Mouse (Mus musculus) left cerebral cortex, postnatal 4 days (tissue): ENCODE measurements around the gene Med29. TPM values are rescaled to one million over a fixed set of nuclear protein-coding genes. Genes with fewer than 3 reads are reported as not detected.

Experiments
- DNase-seq: peaks from one replicate; pipeline ENCODE4 v3.0.0-alpha.2; 2022
- intact Hi-C: fragments of 180-260 bp; cut with DNase I; formaldehyde crosslinking; loops from one replicate; pipeline ENCODE4 v1.15.1; 2025
- total RNA-seq, 2 experiments: library from RNA; stranded (reverse); gene quantifications; 2 replicates each; pipeline ENCODE4 v1.2.3; 2021

Med29 gene
- total RNA-seq, 2 experiments from 2014 or later = 18.6 to 19.7 TPM

GRCm38 (mm10) chr7:28357984-28358383, 34.5 kb downstream of the Med29 start:
- intact Hi-C loops = no loop called here
- DNase-seq = no peak

GRCm38 (mm10) chr7:28356981-28357380, 35.5 kb downstream of the Med29 start:
- intact Hi-C loops = no loop called here
- no peak for DNase-seq

- intact Hi-C loops = no loop called here
- DNase-seq = no peak
Observed at GRCm38 (mm10) chr7:28355221-28355620, 37.3 kb downstream of the Med29 start.

- DNase-seq = no peak
- intact Hi-C loops = no loop called here
Observed at GRCm38 (mm10) chr7:28354596-28354995, 37.9 kb downstream of the Med29 start.

GRCm38 (mm10) chr7:28354113-28354581, 38.4 kb downstream of the Med29 start:
- intact Hi-C loops = no loop called here

GRCm38 (mm10) chr7:28353267-28353666, 39.2 kb downstream of the Med29 start:
- no peak for DNase-seq
- intact Hi-C loops = no loop called here

More at GRCm38 (mm10) chr7:28354113-28354581, 38.4 kb downstream of the Med29 start:
- DNase-seq = no peak

GRCm38 (mm10) chr7:28351676-28352191, 40.8 kb downstream of the Med29 start:
- intact Hi-C loops = no loop called here
- DNase-seq = no peak

GRCm38 (mm10) chr7:28350155-28350883, 42.2 kb downstream of the Med29 start, which contains the start of gene Rps16:
Gene Rps16 (plus strand): TSS chr7:28350652.
- intact Hi-C loops = no loop called here
- DNase-seq = peak; percentile 99

- intact Hi-C loops = no loop called here
- DNase-seq = peak; percentile 18
Observed at GRCm38 (mm10) chr7:28348601-28349000, 43.9 kb downstream of the Med29 start.

GRCm38 (mm10) chr7:28347746-28348145, 44.8 kb downstream of the Med29 start:
- intact Hi-C loops = no loop called here
- DNase-seq = no peak

- peak; percentile 70 for DNase-seq
- intact Hi-C loops = no loop called here
Observed at GRCm38 (mm10) chr7:28344637-28345036, 47.9 kb downstream of the Med29 start.

GRCm38 (mm10) chr7:28341381-28341780, 51.1 kb downstream of the Med29 start:
- no peak for DNase-seq
- intact Hi-C loops = no loop called here

GRCm38 (mm10) chr7:28339213-28339917, 53.1 kb downstream of the Med29 start:
- DNase-seq = peak; percentile 48
- intact Hi-C loops = no loop called here

- intact Hi-C loops = no loop called here
- peak; percentile 97 for DNase-seq
Observed at GRCm38 (mm10) chr7:28338108-28338998, 54.2 kb downstream of the Med29 start, which contains the start of gene Supt5. Gene Supt5 (minus strand): TSS chr7:28338746.

Other genes with a start within 250 kb of the Med29 start
- 100 to 1,000 TPM; 113 to 121 TPM for gene Fbl, start 223.0 kb downstream of the Med29 start, total RNA-seq
- gene Dyrk1b, start 213.2 kb downstream of the Med29 start, total RNA-seq = 10 to 100 TPM; 27.9 TPM
- 10 to 100 TPM; 73.3 to 78.0 TPM for gene Eid2, start 124.8 kb downstream of the Med29 start, total RNA-seq
- 10 to 100 TPM; 44.2 to 46.9 TPM for gene Eid2b, start 115.0 kb downstream of the Med29 start, total RNA-seq
- 1 to 10 TPM; 1.1 to 1.3 TPM for gene Selenov, start 101.5 kb downstream of the Med29 start, total RNA-seq
- gene Dll3, start 90.5 kb downstream of the Med29 start, total RNA-seq = 1 to 10 TPM; 6.9 to 8.1 TPM
- gene Timm50, start 80.6 kb downstream of the Med29 start, total RNA-seq = 10 to 100 TPM; 59.7 to 66.7 TPM
- gene Supt5, start 54.0 kb downstream of the Med29 start, total RNA-seq = 100 to 1,000 TPM; 111 TPM
- 100 to 1,000 TPM; 913 to 959 TPM for gene Rps16, start 42.1 kb downstream of the Med29 start, total RNA-seq
- 10 to 100 TPM; 25.0 to 33.3 TPM for gene Plekhg2, start 20.1 kb downstream of the Med29 start, total RNA-seq
- gene Zfp36, start 12.5 kb downstream of the Med29 start, total RNA-seq = 1 to 10 TPM; 1.9 to 2.3 TPM
- gene Paf1, start 243 bp upstream of the Med29 start, total RNA-seq = 10 to 100 TPM; 77.7 to 86.8 TPM
- 1 to 10 TPM; 2.5 to 3.3 TPM for gene Gmfg, start 44.7 kb upstream of the Med29 start, total RNA-seq
- gene Lrfn1, start 59.3 kb upstream of the Med29 start, total RNA-seq = 100 to 1,000 TPM; 125 TPM
- not detected for gene Ifnl2, start 117.7 kb upstream of the Med29 start, total RNA-seq
- gene Ifnl3, start 130.1 kb upstream of the Med29 start, total RNA-seq = not detected
- gene Sycn, start 148.2 kb upstream of the Med29 start, total RNA-seq = not detected
- not detected for gene Nccrp1, start 154.5 kb upstream of the Med29 start, total RNA-seq
- gene Samd4b, start 205.4 kb upstream of the Med29 start, total RNA-seq = 10 to 100 TPM; 67.9 to 70.0 TPM
- gene Pak4, start 205.5 kb upstream of the Med29 start, total RNA-seq = 10 to 100 TPM; 11.6 to 11.9 TPM
- under 1 TPM; 0.18 to 0.89 TPM for gene Acp7, start 238.6 kb upstream of the Med29 start, total RNA-seq